Mouse (Mus musculus) testis, postnatal 14 days (tissue): ENCODE results near the gene Gpd2.

Experiments
- DNase-seq: peaks from one replicate; pipeline ENCODE4 v3.0.0; 2021; ENCODE audit warnings: low spot score

The Gpd2 gene

DNA sequence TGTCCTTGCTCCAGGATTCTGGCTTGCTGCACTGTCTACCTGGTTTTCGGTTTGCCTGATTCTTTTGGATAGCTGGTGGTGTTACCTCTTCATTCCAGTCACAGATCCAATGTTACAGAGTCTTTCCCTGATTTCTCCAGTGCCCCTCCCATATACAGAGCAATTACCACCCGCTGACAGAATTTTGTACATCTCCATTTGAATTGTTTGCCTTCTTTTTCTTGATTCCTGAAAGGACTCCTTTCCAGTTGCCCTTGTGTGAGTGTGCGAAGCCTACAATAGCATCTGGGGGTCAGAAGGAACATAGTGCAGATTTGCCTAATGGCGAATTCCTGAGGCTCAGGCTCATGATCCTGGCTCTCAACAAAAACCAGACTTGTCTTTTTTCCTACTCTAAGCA is 157.6 kb downstream of the Gpd2 start:
- DNase-seq = no peak

DNA sequence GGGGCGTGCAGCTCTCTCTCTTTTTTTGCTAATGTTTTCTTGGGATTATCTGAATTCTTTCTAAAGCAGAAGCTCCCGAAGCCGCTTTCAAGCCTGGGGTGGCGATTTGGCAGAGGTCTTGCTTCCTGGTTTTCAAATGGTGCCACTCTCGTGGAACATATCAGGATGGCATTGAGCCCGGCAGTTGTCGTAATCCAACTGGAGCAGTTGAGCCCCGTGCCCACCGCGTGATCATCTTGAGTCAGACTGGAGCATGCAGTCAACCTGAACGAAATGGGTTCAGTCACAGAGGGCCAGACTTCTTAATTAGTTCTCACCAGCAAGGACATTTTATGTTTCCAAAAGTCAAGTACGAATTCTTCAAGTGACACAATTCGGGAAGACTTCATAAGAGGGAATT is 158.6 kb downstream of the Gpd2 start:
- DNase-seq = no peak

DNA sequence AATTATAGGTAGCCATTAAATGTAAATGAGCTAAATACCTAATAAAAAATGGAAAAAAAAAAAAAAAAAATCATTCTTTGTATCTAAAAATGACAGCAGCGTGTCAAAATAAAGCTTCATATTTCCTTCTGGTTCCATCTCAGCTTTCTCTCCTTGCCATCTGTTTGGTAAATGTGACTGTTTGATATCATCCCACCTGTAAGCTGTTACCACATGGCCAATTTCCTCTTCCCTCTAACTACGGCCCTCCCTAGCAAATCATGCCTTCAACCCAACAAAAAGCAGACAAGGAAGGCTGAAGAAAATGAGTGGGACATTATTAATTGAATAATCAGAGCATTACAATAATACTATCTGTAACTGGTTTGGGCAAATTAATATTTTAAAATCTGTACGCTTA is 160.3 kb downstream of the Gpd2 start:
- DNase-seq = no peak

DNA sequence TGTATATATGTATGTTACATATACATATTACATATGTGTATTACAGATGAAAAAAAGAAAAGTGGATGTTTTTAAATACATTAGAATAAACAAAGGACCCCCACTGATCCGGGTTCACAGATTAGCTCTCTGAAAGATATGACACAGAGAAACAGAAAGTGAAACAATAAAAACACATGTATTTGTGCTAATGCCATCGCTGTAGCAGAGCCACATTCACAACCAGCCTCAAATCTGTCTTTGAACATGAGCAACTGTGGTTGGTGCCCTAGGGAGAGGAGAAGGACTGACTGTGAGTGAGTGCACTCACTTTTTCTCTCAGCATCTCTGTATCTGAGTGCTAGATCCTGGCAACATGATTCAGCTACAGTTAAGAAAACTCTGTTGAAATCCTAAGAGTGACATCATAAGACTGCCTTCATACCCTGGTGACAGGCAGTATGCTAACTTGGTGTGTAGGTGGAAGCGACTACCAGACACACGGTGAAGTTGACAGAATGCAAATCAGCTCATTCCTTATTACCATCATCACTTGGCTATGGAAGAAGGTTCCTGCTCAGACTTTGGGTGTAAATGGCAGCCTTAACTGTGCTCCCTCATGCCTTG is 170.1 kb downstream of the Gpd2 start:
- DNase-seq = no peak

DNA sequence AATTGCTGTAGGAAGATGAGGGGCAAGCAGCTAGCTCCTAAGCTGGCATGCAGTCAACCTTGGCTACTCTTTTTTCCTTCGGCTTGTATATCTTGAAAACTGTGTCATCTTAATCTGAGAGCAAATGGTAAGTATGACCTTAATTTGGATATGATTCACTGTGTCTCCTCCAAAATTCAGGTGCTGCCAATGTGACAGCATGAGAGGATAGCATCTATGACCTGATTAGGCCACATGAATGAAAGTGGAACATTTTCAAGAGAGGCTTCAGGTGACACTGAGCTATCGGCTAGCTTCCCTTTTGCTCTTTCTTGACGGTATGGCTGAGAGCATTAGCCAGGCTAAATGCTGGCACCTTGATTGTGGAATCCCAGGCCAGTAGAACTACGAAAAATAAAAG is 171.0 kb downstream of the Gpd2 start:
- no peak for DNase-seq

DNA sequence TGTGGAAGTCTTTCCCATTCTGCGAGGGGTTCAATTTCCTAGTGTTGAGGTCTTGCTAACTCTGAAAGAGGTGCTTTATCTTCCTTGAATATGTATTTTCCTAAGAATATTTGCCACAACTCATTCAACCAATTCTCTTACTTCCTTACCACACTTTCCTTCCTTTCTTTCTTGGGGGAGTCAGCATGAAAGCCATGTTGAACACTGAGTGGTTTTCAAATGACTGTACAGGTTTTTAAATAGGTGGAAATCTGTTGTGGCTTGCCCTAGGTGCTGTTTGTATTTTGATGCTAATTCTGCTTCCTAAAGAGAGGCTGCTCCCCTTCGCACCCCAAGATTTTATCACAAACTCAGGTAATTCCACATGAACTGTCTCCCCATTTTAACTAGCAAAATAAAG is 174.1 kb downstream of the Gpd2 start:
- no peak for DNase-seq

DNA sequence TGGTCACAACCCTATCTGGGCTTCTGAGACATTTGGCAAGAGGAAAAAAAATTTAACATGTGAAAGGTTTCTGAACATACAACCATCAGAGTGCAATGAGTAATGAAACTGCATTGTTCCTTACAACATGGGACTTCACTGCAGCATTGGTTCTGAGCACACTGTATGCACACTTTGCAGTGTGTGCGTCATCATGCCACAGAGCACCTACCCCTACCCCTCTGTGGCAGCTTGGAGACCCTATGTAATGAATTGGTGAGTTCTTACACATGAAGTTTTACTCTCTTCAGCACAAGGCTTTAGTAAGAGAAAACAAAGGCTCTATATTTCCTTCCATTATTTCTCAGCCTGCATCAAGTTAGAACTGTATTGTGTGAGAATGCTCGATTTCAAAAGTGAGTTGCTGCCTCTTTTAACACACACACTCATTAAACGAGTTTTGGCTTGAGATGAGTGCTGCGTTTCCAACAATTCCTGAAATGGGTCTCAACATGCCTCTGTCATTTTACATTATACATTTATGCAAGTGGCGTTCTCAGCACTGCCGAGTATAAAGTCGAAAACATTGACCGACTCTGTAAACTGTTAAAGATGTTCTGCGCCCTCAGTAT is 177.2 kb downstream of the Gpd2 start:
- DNase-seq = no peak

DNA sequence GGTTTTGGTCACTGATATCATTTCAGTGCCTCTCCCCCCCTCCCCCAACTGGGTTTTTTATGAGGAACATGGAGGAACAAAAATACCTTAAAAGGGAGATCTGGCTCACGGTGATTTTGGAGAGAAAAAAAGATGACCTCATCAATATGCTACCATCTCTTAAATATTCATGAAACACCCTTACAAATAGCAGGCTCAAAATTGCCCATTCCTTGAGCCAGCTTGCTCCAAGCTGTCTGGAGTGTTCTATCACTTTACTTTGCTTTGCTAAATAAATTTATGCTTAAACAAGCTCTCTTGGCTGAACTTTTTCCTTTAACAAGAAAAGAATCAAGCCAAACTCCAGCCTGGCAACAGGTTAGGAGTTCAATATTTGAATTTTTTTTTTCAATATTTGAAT is 179.3 kb downstream of the Gpd2 start:
- DNase-seq = no peak
